Mouse (Mus musculus) urinary bladder, postnatal 0 days (tissue): ENCODE data around the gene Cstf2. TPM values are rescaled to one million over a fixed set of nuclear protein-coding genes. Genes with fewer than 3 reads are reported as not detected.

Experiments used
- microRNA-seq: library from miRNA; unstranded; fragments of <30 nt; microRNA quantifications from one replicate; pipeline ENCODE4, GENCODE M21; 2016
- polyA plus RNA-seq: library from polyadenylated mRNA; unstranded; fragments of >200 nt; fragmentation: Nextera tagmentation; extraction: Ambion mirVana; gene quantifications from 2 replicates; pipeline ENCODE4 v1.2.1, GENCODE M21; 2015

Cstf2 gene
- polyA plus RNA-seq = 11.1 and 13.1 TPM in 2 replicates

DNA sequence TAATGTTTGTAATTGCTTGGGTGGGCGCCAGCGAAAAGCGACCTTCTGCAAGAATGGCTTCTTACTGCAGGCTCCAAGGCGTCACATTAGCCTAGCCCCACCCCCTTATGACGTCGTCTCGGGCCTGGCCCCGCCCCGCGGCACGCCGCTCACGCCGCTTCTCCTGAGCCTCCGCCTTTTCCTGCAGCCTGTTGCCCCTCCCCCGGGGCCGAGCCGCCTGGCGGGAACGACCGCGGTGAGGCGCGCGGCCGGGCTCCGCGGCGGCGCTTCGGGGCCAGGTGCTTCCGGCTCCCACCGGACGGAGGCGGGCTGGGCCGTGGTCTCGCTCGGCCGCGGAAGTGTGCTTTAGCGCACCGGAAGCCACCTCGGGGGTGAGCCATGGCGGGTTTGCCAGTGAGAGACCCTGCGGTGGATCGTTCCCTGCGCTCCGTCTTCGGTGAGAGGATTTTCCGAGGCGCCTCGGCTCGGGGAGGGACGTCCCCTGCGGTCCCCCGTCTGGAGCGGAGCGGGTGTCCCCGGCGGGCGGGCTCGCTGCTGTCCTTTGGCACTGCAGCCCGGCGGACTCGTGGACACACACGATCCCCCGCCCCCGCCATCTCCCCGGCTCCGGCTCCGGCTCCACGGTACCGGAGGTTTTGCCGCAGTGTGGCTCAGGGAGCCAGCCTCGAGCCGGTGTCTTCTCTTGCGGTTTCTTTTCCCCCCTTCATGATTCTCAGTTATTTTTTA is at the start of gene Cstf2:
Gene Cstf2 (plus strand): TSS at position 201 of the 726 bp plus-strand sequence.

Small RNA genes within 50 kb of the gene (microRNA-seq; reads per million reads assigned to microRNA genes)
- not detected for gene Mir3112

Other genes with a start within 250 kb of the Cstf2 start
- 8.6 and 10.5 TPM in 2 replicates for gene Tnmd, start 208.2 kb upstream of the Cstf2 start, polyA plus RNA-seq
- gene Tspan6, start 160.8 kb upstream of the Cstf2 start, polyA plus RNA-seq = 65.2 and 83.0 TPM in 2 replicates
- gene Srpx2, start 150.8 kb upstream of the Cstf2 start, polyA plus RNA-seq = 6.1 and 6.5 TPM in 2 replicates
- gene Sytl4, start 77.4 kb upstream of the Cstf2 start, polyA plus RNA-seq = 2.3 and 2.7 TPM in 2 replicates
- gene Xkrx, start 102.9 kb downstream of the Cstf2 start, polyA plus RNA-seq = 0.37 and 0.82 TPM in 2 replicates
- gene Arl13a, start 128.3 kb downstream of the Cstf2 start, polyA plus RNA-seq = not detected in 2 replicates
- 0.19 TPM in 1 of 2 replicates, not detected in the other for gene Nox1, start 162.8 kb downstream of the Cstf2 start, polyA plus RNA-seq
- 12.3 and 12.7 TPM in 2 replicates for gene Trmt2b, start 217.8 kb downstream of the Cstf2 start, polyA plus RNA-seq
- gene Tmem35a, start 236.0 kb downstream of the Cstf2 start, polyA plus RNA-seq = 0.31 and 0.59 TPM in 2 replicates
- 8.9 and 9.5 TPM in 2 replicates for gene Cenpi, start 248.9 kb downstream of the Cstf2 start, polyA plus RNA-seq